Mouse (Mus musculus): ENCODE measurements at regions not wholly inside any gene's neighbourhood (a gene's known extent, or its start where the extent isn't known, plus 50 kb on each side); places are given as distances from the start of the nearest gene placed in this dataset.

DNA sequence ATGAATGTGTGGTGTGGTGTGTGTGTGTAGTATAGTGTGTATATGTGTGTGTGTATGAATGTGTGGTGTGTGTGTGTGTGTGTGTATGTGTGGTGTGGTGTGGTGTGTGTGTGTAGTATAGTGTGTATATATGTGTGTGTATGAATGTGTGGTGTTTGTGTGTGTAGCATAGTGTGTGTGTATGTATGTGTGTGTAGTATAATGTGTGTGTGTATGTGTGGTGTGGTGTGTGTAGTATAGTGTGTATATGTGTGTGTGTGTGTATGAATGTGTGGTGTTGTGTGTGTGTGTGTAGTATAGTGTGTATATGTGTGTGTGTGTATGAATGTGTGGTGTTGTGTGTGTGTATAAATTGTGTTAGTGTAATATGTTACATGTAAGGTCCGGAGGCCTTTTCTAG is 600.5 kb upstream of the Auts2 start:
- Histone ChIP-seq H3K4me2 (ENCODE audit: insufficient read depth, low read depth, poor library complexity, severe bottlenecking) (no peak overlapping the region), H3K27me3 (replicated peaks) (no peaks in the 10 kb centered on the region), H3K79me2 (replicated peaks; ENCODE audit: control insufficient read depth, extremely low read depth, insufficient read depth, poor library complexity, severe bottlenecking) (no peaks in the 10 kb centered on the region), H3K36me3 (replicated peaks in 1 of 2; ENCODE audit: control insufficient read depth in 1 of 2, insufficient read depth in 1 of 2, low read length in 1 of 2) (no peaks in the 10 kb centered on the region), H3K4me1 (ENCODE audit: control insufficient read depth in 1 of 2, insufficient read depth in 2 of 2) (no peaks in the 10 kb centered on the region), H3K4me3 (replicated peaks in 1 of 3; ENCODE audit: low read depth in 2 of 3, low read length in 2 of 3, poor library complexity in 1 of 3) (no peak overlapping the region), H3K9me3 (replicated peaks; ENCODE audit: low read length) (peaks cover 69% of the 10 kb centered on the region), H3K9ac (ENCODE audit: insufficient read depth, low read depth) (no peak overlapping the region), H3K27ac (ENCODE audit: insufficient read depth, low read depth) (no peak overlapping the region)
- TF ChIP-seq PAX5 (IDR thresholded peaks at IDR 0.05; ENCODE audit: low read length) (no peak), SIN3A (IDR thresholded peaks at IDR 0.05; ENCODE audit: low read length) (no peak), CHD2 (IDR thresholded peaks at IDR 0.05; ENCODE audit: low read length) (no peak), CTCF (conservative IDR thresholded peaks at IDR 0.05 in 1 of 2, IDR thresholded peaks at IDR 0.05 in 1 of 2; ENCODE audit: low read depth in 2 of 2, low read length in 2 of 2) (no peak), POLR2A (IDR thresholded peaks at IDR 0.05; ENCODE audit: low read depth, low read length) (no peak), TCF12 (IDR thresholded peaks at IDR 0.05; ENCODE audit: low read depth, low read length) (no peak), ZNF384 (IDR thresholded peaks at IDR 0.05; ENCODE audit: low read depth, low read length) (no peak), NELFE (IDR thresholded peaks at IDR 0.05; ENCODE audit: low read depth, low read length) (no peak), RCOR1 (conservative IDR thresholded peaks at IDR 0.05; ENCODE audit: low read depth, low read length) (no peak), MAX (IDR thresholded peaks at IDR 0.05; ENCODE audit: low read length) (no peak)
- in situ Hi-C loops (cut with MboI; ENCODE audit: low pct_ligation_motif_present, low pct_unique_long_range_greater_than_20kb, low sequenced_read_pairs): no loop called here
- no peak for DNase-seq (ENCODE audit: extremely low read depth)
- dilution Hi-C loops (cut with MboI; ENCODE audit: extremely low pct_ligation_motif_present, extremely low pct_unique_long_range_greater_than_20kb, low sequenced_read_pairs): no loop called here

DNA sequence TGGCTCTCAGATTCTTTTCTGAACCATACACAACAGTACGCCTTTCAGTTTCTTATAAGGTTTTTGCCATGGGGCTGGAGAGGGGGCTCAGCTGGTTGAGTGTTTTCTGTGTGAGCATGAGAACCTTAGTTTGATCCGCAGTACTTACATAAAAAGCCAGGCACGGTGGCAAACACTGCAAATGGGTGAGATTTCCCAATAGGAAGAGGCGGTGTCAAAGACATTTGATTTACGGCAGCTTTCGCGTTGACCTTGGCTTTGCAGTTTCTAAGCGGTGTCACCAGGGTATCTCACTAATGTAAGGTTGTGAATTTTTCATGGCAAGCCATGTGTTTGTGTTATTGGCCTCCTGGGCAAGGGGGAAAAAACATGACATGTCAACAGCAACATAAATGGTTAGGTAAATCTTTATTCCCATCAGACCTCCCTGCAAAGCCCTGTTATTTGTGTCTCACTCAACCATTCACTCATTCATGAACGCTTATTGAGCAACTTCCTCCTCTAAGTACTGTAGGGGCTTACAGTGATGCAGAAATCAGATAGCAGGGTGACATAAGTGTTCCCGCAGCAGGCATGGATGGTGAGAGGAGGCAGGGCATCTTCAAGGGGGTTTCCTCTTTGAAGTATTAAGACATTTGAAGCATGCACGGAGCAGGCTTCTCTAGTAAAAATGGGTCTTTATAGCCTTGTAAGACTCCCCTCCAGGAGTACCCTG is 599.4 kb upstream of the Auts2 start:
- no peak overlapping the region for H3K4me3 ChIP-seq (replicated peaks in 1 of 3; ENCODE audit: low read depth in 2 of 3, low read length in 2 of 3, poor library complexity in 1 of 3)
- dilution Hi-C loops (cut with MboI; ENCODE audit: extremely low pct_ligation_motif_present, extremely low pct_unique_long_range_greater_than_20kb, low sequenced_read_pairs) (no loop called here), in situ Hi-C loops (cut with MboI; ENCODE audit: low pct_ligation_motif_present, low pct_unique_long_range_greater_than_20kb, low sequenced_read_pairs) (no loop called here)
- H3K27me3 ChIP-seq (replicated peaks): no peaks in the 10 kb centered on the region
- no peaks in the 10 kb centered on the region for H3K79me2 ChIP-seq (replicated peaks; ENCODE audit: control insufficient read depth, extremely low read depth, insufficient read depth, poor library complexity, severe bottlenecking)
- no peaks in the 10 kb centered on the region for H3K4me1 ChIP-seq (ENCODE audit: control insufficient read depth in 1 of 2, insufficient read depth in 2 of 2)
- peaks cover 72% of the 10 kb centered on the region for H3K9me3 ChIP-seq (replicated peaks; ENCODE audit: low read length)
- no peak overlapping the region for H3K27ac ChIP-seq (ENCODE audit: insufficient read depth, low read depth)
- no peaks in the 10 kb centered on the region for H3K36me3 ChIP-seq (replicated peaks in 1 of 2; ENCODE audit: control insufficient read depth in 1 of 2, insufficient read depth in 1 of 2, low read length in 1 of 2)
- H3K4me2 ChIP-seq (ENCODE audit: insufficient read depth, low read depth, poor library complexity, severe bottlenecking): no peak overlapping the region
- TF ChIP-seq JUND (conservative IDR thresholded peaks at IDR 0.05; ENCODE audit: low read depth, low read length): no peak
- no peak overlapping the region for H3K9ac ChIP-seq (ENCODE audit: insufficient read depth, low read depth)
- DNase-seq (ENCODE audit: extremely low read depth): no peak

GRCm38 (mm10) chr5:133131042-133131441 is 587.9 kb upstream of the Auts2 start:
- no peaks in the 10 kb centered on the region for H3K27me3 ChIP-seq (replicated peaks)
- DNase-seq (ENCODE audit: extremely low read depth): no peak
- H3K9me3 ChIP-seq (replicated peaks; ENCODE audit: low read length): peaks cover 74% of the 10 kb centered on the region
- H3K36me3 ChIP-seq (replicated peaks in 1 of 2; ENCODE audit: control insufficient read depth in 1 of 2, insufficient read depth in 1 of 2, low read length in 1 of 2): no peaks in the 10 kb centered on the region
- no peak overlapping the region for H3K27ac ChIP-seq (ENCODE audit: insufficient read depth, low read depth)
- no peak overlapping the region for H3K4me3 ChIP-seq (replicated peaks in 1 of 3; ENCODE audit: low read depth in 2 of 3, low read length in 2 of 3, poor library complexity in 1 of 3)
- in situ Hi-C loops (cut with MboI; ENCODE audit: low pct_ligation_motif_present, low pct_unique_long_range_greater_than_20kb, low sequenced_read_pairs) (no loop called here), dilution Hi-C loops (cut with MboI; ENCODE audit: extremely low pct_ligation_motif_present, extremely low pct_unique_long_range_greater_than_20kb, low sequenced_read_pairs) (no loop called here)
- H3K79me2 ChIP-seq (replicated peaks; ENCODE audit: control insufficient read depth, extremely low read depth, insufficient read depth, poor library complexity, severe bottlenecking): no peaks in the 10 kb centered on the region
- TF ChIP-seq MAZ (IDR thresholded peaks at IDR 0.05; ENCODE audit: low read depth, low read length) (no peak), POLR2A (IDR thresholded peaks at IDR 0.05; ENCODE audit: low read depth, low read length) (no peak), ZNF384 (IDR thresholded peaks at IDR 0.05; ENCODE audit: low read depth, low read length) (no peak), JUND (conservative IDR thresholded peaks at IDR 0.05; ENCODE audit: low read depth, low read length) (no peak), HCFC1 (IDR thresholded peaks at IDR 0.05; ENCODE audit: low read depth, low read length) (no peak), GABPA (IDR thresholded peaks at IDR 0.05; ENCODE audit: insufficient replicate concordance, low read depth, low read length) (no peak), MXI1 (IDR thresholded peaks at IDR 0.05; ENCODE audit: low read depth, low read length) (no peak), UBTF (IDR thresholded peaks at IDR 0.05; ENCODE audit: low read depth, low read length) (no peak), E2F4 (IDR thresholded peaks at IDR 0.05; ENCODE audit: insufficient replicate concordance, low read depth, low read length) (no peak), TCF12 (IDR thresholded peaks at IDR 0.05; ENCODE audit: low read depth, low read length) (no peak), SIN3A (IDR thresholded peaks at IDR 0.05; ENCODE audit: low read length) (no peak), RAD21 (IDR thresholded peaks at IDR 0.05; ENCODE audit: low read depth, low read length) (no peak), MYC (IDR thresholded peaks at IDR 0.05; ENCODE audit: low read depth, low read length) (no peak), USF1 (IDR thresholded peaks at IDR 0.05; ENCODE audit: low read depth, low read length) (no peak), CHD2 (IDR thresholded peaks at IDR 0.05; ENCODE audit: low read length) (no peak), RCOR1 (conservative IDR thresholded peaks at IDR 0.05; ENCODE audit: low read depth, low read length) (no peak), TBP (conservative IDR thresholded peaks at IDR 0.05; ENCODE audit: low read depth, low read length) (no peak), MAX (IDR thresholded peaks at IDR 0.05; ENCODE audit: low read length) (no peak)
- no peak overlapping the region for H3K9ac ChIP-seq (ENCODE audit: insufficient read depth, low read depth)
- H3K4me1 ChIP-seq (ENCODE audit: control insufficient read depth in 1 of 2, insufficient read depth in 2 of 2): no peaks in the 10 kb centered on the region
- H3K4me2 ChIP-seq (ENCODE audit: insufficient read depth, low read depth, poor library complexity, severe bottlenecking): no peak overlapping the region

Measured in CH12.LX (cell line).